Mouse (Mus musculus) layer of hippocampus, postnatal 25 days (tissue): ENCODE measurements at regions not wholly inside any gene's neighbourhood (a gene's known extent, or its start where the extent isn't known, plus 50 kb on each side); places are given as distances from the start of the nearest gene placed in this dataset.

Experiments
- DNase-seq, 2 experiments: peaks; one replicate each; pipeline ENCODE4 v3.0.0; 2022; ENCODE audit warnings: mixed read lengths in 2 of 2, low spot score in 1 of 2; ENCODE audit errors: extremely low spot score in 1 of 2

DNA sequence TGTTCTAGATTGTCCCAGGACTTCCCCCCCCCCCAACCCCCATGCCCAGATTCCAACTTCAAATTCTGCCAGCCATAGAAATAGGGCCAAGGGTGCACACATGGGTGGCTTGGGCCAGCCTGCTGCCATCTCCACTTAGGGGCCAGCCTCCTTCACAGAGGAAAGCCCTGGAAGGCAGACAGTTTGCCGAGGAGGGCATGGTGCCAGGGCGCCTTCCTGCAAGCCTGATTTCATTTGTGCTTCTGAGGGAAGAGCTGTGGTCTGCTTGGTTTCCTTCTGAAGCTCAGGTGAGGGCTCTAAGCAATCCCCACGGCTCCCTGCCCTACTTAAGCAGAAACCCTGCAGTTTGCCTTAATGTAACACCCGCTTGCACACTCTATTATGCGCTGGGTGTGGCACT is 52.3 kb upstream of the Tcl1 start:
- DNase-seq = peak in 1 of 2 experiments; percentile 19

DNA sequence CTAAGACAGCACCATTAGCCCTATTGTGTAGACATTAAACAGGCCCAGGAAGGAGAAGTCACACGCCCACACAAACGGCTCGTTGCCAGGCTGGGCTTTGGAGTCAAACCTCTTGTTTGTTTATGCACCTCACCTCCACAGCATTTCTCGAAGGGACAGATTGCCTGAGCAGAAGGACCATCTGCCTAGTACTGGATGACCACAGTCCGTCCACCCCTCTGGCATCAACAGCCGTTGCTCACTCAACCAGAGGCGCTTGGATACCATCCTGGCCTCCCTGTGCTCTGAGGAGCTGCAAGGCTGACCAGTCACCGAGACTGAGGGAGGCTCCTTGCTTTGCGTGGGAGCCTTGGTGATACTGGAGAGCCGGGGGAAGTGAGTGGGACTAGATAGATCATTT is 53.6 kb upstream of the Tunar start:
- DNase-seq = no peak

DNA sequence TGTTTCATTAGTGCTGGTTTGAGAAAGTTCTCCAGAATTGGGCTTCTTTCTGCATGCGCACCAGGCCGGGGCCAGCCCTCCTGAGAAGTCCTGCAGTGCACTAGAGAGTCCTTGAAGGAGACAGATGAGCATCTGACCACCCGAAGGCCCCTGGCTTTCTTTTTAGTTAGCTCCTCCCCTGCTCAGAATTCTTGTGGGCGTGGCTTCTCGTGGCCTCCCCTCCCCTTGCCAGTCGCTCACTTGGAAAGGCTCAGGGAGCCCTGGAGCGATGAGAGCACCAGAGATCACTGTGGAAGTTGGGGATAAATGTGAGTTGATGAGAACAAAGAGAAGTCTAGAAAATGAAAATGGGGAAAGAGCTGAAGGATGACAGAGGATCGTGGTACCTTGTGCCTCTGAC is 52.6 kb upstream of the Tunar start:
- DNase-seq = no peak

DNA sequence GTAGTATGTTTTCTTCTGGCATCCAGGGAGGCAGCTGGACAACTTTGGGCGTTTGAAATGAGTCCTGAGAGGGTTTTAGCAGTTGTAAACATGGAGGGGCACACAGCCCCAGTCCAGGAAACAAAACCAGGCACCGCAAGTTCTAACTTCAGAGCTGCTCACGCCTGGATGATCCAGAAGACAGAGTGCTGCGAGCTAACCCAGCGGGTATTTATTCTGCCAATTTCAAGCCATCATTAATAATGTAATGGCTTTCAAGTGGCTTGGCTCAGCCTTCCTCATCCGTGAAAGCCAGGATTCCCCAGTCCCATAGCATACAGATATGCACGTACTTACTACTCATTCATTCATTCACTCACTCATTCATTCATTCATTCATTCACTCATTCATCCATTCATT is 51.6 kb upstream of the Tunar start:
- DNase-seq = no peak
